Mouse (Mus musculus): ENCODE measurements around the gene Fam3c. TPM values are rescaled to one million over a fixed set of nuclear protein-coding genes. Genes with fewer than 3 reads are reported as not detected.
A peak's percentile ranks its signal among the peaks of the same experiment; 100 is the strongest.

The Fam3c gene
- total RNA-seq, 1 experiment from 2014 or later, result 79.3 TPM

DNA sequence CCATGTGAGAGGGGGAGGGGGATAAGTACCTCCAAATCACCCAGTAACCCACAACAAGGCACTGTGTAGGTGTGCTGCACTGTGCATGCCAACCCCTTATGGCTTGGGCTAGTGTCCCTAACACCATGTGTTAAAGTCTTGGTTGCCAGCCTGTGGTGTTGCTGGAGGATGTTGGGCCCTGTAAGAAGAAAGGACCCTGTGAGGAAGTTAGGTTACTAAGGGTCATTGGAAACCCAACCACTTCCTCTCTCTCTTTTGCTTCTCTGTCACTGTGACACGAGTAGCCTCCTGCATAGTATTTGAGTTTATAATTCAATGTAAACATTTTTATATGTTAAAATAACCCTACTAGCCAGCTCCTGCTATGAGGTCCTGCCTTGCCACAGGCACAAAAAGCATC lies 3.0 kb upstream of the Fam3c start:
- ATAC-seq (replicated peaks in 1 of 2; ENCODE audit: insufficient read depth in 1 of 2, low FRiP score in 2 of 2, low TSS enrichment in 1 of 2, low read depth in 1 of 2, poor library complexity in 2 of 2, severe bottlenecking in 2 of 2), result peak; percentile 23 to 24; a peak in 2 of 4 replicates

DNA sequence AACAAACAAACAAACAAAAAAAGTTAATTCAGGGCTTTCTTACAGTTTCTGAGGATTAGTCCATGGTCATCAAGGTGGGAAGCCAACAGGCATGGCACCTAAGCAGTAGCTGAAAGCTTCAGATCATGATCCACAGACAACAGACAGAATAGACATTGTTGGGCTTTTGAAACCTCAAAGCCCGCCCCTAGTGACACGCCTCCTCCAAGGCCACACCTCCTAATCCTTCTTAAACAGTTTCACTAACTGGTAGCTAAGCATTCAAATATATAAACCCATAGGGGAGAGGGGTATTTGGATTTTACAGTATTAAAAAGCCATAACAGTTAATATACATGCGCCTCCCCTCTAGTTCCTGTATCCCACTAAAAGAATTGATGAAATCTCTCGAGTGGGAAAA lies 1.3 kb upstream of the Fam3c start:
- ATAC-seq (replicated peaks in 1 of 2; ENCODE audit: insufficient read depth in 1 of 2, low FRiP score in 2 of 2, low TSS enrichment in 1 of 2, low read depth in 1 of 2, poor library complexity in 2 of 2, severe bottlenecking in 2 of 2), result no peak

DNA sequence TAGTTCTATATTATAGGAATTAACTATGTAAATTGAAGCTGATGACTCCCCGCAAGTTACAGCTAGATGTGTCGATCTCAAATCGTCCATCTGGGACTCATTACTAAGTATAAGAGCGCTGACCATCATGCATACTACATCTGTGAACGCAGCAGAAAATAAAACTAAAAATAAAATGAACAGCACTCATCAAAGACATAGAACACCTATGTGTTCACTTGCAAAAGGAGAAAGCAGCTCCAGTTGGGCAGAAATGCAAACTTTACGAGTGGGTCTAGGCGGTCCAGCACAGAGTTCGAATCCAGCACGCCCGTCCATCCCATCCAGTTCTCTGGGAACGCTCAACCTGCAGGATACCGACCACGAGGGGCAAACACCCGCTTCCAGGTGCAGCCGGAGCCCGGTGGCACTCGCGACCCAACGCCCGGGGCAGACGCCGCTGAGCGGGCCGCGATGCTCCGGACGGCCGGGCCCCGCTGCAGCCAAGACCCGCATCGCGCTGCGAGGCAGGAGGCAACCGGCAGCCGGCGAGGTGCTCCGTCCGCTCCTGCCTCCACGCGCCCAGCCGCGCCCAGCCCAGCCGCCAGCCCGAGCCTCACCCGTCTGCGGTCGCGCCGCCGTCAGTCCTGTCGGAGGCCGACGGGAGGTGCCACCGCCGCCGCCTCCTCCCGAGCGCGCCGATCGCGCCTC lies 502 bp downstream of the Fam3c start:
- ATAC-seq (replicated peaks in 1 of 2; ENCODE audit: insufficient read depth in 1 of 2, low FRiP score in 2 of 2, low TSS enrichment in 1 of 2, low read depth in 1 of 2, poor library complexity in 2 of 2, severe bottlenecking in 2 of 2), result no peak; a peak in 1 of 4 replicates

- ATAC-seq (replicated peaks in 1 of 2; ENCODE audit: insufficient read depth in 1 of 2, low FRiP score in 2 of 2, low TSS enrichment in 1 of 2, low read depth in 1 of 2, poor library complexity in 2 of 2, severe bottlenecking in 2 of 2), result no peak
Observed at GRCm38 (mm10) chr6:22354675-22355074, 1.4 kb downstream of the Fam3c start.

- no peak for ATAC-seq (replicated peaks in 1 of 2; ENCODE audit: insufficient read depth in 1 of 2, low FRiP score in 2 of 2, low TSS enrichment in 1 of 2, low read depth in 1 of 2, poor library complexity in 2 of 2, severe bottlenecking in 2 of 2)
Observed at GRCm38 (mm10) chr6:22354031-22354430, 2.0 kb downstream of the Fam3c start.

DNA sequence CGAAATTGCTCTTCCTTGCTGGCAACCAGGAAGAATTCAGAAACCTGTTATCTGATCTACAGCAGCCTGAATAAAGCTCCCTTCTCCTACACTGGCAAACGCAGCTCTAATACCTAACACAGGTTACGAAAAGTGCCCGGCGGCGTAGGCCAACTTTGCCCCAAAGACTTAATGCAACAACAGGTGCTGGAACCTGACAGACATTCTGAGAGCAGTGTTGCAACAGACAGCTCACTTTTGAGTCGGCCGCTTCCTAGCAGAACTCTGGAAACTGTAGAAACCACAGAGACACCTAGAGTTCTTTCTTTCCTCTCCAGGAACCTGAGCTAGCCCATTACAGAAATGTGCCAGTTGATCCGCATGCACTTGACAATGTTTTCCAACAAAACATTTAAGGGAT lies 4.5 kb downstream of the Fam3c start:
- ATAC-seq (replicated peaks in 1 of 2; ENCODE audit: insufficient read depth in 1 of 2, low FRiP score in 2 of 2, low TSS enrichment in 1 of 2, low read depth in 1 of 2, poor library complexity in 2 of 2, severe bottlenecking in 2 of 2), result no peak

GRCm38 (mm10) chr6:22350239-22350571 lies 5.8 kb downstream of the Fam3c start:
- ATAC-seq (replicated peaks in 1 of 2; ENCODE audit: insufficient read depth in 1 of 2, low FRiP score in 2 of 2, low TSS enrichment in 1 of 2, low read depth in 1 of 2, poor library complexity in 2 of 2, severe bottlenecking in 2 of 2), result no peak

DNA sequence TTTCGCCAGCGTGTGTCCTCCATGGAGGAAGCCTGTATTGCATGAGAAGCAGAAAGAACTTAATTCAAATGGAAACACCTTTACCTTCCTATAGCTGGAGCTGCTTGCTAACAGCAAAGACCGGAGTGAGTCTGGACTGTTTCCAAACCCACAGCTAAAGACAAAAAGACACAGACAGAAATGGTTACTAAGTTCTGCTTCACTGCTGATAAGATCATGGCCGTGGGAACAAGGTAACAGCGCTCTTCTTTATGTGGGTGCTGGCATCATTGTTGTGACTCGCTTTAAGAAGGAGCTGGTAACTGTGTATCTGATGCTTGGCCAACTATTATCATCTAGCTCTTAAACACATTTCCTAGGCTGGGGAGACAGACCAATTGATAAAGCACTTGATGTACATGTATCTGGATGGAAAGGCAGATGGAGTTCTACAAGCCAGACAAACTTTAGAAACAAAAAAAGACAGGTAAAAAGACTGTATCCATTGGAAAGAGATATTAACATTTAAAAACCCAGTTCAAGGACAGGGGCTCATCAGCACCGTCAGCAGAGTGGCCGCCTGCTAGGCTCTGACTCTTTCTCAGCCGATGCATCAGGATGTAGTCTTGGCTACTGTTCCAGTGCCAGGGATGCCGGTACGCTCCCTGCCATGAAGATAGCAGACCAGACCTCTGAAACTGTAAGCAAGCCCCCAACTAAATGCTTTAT lies 6.4 kb downstream of the Fam3c start:
- ATAC-seq (replicated peaks in 1 of 2; ENCODE audit: insufficient read depth in 1 of 2, low FRiP score in 2 of 2, low TSS enrichment in 1 of 2, low read depth in 1 of 2, poor library complexity in 2 of 2, severe bottlenecking in 2 of 2), result peak; percentile 5 to 26; a peak in 2 of 4 replicates

DNA sequence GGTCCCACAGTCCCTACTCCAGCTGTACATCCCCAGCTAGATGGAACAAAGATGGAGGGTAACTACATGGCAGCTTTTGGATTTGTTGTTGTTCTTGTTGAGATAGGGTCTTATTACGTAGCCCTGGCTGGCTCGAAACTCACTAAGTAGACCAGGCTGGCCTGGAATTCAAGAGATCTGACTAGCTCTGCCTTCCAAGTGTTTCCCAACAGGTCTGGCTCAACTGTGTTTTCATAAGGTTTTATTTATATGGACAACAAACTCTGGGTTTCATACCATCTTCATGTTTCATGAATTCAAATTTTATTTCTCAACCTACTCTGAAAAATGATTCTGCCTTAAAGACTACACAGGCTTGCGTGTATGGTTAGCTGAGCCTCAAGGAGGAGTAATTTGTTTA lies 7.1 kb downstream of the Fam3c start:
- ATAC-seq (replicated peaks in 1 of 2; ENCODE audit: insufficient read depth in 1 of 2, low FRiP score in 2 of 2, low TSS enrichment in 1 of 2, low read depth in 1 of 2, poor library complexity in 2 of 2, severe bottlenecking in 2 of 2), result no peak

GRCm38 (mm10) chr6:22348130-22348529 lies 7.9 kb downstream of the Fam3c start:
- no peak for ATAC-seq (replicated peaks in 1 of 2; ENCODE audit: insufficient read depth in 1 of 2, low FRiP score in 2 of 2, low TSS enrichment in 1 of 2, low read depth in 1 of 2, poor library complexity in 2 of 2, severe bottlenecking in 2 of 2)

DNA sequence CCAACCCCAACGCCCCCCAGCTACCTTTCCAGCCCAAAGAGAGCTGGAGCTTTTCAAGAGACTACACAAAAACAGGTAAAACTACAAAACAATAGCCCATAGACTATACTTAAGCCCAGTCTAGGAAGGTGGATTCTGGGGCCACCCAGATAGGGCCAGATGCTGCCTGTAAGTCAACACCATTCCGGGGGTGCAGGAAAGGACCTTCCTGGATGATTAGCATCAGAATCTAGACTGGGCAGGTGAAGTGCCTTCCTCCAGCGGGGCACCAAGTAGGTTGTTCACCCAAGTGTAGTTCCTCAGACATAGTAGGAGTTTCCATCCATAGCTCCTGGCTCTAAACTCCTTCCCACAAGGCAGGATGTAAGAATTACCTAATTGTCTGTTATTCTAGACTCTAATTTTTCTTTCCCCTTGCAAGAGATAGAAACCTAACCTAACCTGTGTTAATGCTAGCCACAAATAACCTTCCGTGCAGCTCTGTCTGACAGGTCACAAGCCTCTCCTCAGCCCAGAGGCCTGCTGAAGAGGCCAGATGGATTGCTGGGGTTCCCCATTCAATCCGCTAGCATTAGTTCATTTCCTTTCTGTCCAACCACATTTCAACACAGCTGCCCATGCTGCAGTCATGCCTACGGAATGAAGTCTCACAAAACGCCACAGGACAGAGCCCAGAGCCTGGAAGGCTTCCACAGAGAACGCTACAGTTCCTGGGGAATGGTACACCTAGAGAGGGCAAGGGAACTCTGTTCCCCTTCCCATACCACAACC lies 8.7 kb downstream of the Fam3c start:
- peak; percentile 83 to 86 for ATAC-seq (replicated peaks in 1 of 2; ENCODE audit: insufficient read depth in 1 of 2, low FRiP score in 2 of 2, low TSS enrichment in 1 of 2, low read depth in 1 of 2, poor library complexity in 2 of 2, severe bottlenecking in 2 of 2)

DNA sequence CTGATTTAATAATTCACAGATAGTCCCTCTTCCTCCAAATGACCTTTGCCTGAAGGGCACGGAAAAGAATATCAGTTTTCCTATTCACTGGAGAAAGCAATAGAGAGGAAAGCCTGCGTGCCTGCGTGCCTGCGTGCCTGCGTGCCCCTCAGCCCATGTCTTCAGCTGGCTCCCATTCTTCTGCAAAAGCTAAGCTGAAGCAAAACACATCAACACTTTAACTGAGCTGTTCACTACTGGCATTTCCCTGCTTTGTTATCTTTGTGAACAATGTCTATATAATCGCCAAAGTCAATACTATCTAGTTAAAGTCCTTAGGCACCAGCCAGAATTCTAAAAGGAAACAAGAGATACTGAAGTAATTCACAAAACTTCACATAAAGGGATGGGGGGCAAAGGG lies 11.6 kb downstream of the Fam3c start:
- ATAC-seq (replicated peaks in 1 of 2; ENCODE audit: insufficient read depth in 1 of 2, low FRiP score in 2 of 2, low TSS enrichment in 1 of 2, low read depth in 1 of 2, poor library complexity in 2 of 2, severe bottlenecking in 2 of 2), result no peak

DNA sequence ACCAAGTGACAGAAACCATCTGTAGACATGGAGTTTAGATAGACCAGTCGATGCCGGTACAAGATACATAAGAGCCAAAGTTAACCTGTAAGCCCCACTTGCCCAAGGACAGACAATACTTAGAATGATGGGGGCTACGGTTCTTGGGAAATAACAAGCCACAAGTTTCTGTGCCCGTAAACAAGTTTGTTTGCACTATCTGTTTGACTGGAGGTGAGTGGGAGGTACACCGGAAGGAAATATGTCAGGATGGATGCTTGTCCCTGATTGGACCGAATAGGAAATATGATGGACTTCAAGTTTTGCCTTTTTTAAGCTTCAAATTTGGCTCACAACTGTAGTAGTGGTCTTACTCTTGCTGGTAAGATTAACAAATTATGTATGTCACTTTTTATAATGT lies 12.3 kb downstream of the Fam3c start:
- ATAC-seq (replicated peaks in 1 of 2; ENCODE audit: insufficient read depth in 1 of 2, low FRiP score in 2 of 2, low TSS enrichment in 1 of 2, low read depth in 1 of 2, poor library complexity in 2 of 2, severe bottlenecking in 2 of 2), result no peak

DNA sequence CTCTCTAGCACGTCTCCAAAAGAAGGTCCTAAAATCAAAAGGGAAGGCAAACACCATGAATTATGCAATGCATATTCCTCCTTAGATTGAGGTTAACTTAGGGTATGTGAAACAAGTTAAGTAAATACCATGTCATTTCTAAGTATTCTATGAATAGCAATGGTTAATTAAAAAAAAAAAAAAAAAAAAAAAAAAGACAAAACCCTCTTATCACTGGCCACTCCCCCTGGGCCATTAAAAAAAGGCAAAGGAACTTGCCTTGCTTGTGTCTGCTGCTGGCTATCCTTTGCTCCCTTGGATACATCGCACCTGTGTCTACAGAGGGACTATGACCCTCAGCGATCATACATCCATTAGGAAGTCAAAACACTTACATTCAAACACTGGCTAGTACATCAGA lies 12.8 kb downstream of the Fam3c start:
- no peak for ATAC-seq (replicated peaks in 1 of 2; ENCODE audit: insufficient read depth in 1 of 2, low FRiP score in 2 of 2, low TSS enrichment in 1 of 2, low read depth in 1 of 2, poor library complexity in 2 of 2, severe bottlenecking in 2 of 2)

- no peak for ATAC-seq (replicated peaks in 1 of 2; ENCODE audit: insufficient read depth in 1 of 2, low FRiP score in 2 of 2, low TSS enrichment in 1 of 2, low read depth in 1 of 2, poor library complexity in 2 of 2, severe bottlenecking in 2 of 2)
Observed at GRCm38 (mm10) chr6:22340779-22341178, 15.3 kb downstream of the Fam3c start.

DNA sequence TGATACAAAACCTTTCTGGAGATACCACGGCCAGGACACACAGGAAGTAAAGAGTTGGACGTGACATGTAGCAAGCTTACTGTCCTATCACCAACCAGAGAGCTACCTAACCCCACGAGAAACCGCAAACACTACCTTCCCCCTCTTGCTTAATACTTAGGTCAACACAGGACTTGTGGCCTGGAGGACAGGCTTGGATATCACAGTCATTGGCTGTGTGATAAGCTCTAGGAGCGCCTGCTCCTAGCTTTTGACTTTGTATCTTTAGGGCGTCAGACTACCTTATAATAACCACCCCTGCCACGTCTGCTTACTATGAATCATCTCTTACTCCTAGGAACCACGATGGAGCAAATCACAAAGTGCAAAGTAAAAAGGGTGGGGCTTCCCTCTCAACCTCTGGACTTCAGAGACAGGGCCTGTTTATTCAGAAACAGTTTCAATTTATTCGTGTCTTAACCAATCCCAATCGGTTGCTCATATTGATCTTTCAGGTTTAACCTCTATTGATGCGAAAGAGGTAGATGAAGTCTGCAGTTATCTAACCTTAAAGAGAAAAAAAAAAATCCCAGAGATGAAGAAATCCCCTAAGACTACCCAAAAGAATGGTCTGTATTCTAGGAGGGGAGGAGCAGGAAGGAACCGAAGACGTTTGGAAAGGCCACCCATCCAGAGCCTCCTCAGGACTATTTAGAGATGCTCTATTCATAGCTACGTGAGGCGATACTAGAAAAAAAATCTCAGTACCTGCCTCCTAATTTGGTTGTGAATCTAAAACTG lies 16.1 kb downstream of the Fam3c start:
- peak in 1 of 2 experiments; percentile 60; a peak in 1 of 4 replicates for ATAC-seq (replicated peaks in 1 of 2; ENCODE audit: insufficient read depth in 1 of 2, low FRiP score in 2 of 2, low TSS enrichment in 1 of 2, low read depth in 1 of 2, poor library complexity in 2 of 2, severe bottlenecking in 2 of 2)

DNA sequence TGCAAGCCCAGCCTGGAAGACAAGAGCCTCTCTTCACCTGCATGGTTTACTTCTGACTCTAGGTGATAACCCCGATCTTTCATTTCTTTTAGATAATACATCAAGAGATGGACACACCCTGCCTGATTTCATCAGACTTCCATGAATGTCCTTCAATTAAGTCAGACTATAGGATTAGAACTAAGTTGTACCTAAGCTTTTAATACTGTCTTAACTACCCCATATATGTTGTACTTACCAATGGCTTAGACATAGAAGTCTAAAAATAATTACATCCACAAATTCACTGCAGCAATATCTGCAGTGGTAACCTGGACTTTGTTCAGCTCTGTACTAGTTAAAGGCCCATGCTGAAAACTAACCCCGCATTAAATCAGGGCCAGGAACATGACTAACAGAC lies 23.5 kb downstream of the Fam3c start:
- ATAC-seq (replicated peaks in 1 of 2; ENCODE audit: insufficient read depth in 1 of 2, low FRiP score in 2 of 2, low TSS enrichment in 1 of 2, low read depth in 1 of 2, poor library complexity in 2 of 2, severe bottlenecking in 2 of 2), result no peak

Data from hematopoietic stem cell, adult 5-6 weeks (primary cell).